Mouse (Mus musculus): Measurements from ENCODE around the gene Pigm.

DNA sequence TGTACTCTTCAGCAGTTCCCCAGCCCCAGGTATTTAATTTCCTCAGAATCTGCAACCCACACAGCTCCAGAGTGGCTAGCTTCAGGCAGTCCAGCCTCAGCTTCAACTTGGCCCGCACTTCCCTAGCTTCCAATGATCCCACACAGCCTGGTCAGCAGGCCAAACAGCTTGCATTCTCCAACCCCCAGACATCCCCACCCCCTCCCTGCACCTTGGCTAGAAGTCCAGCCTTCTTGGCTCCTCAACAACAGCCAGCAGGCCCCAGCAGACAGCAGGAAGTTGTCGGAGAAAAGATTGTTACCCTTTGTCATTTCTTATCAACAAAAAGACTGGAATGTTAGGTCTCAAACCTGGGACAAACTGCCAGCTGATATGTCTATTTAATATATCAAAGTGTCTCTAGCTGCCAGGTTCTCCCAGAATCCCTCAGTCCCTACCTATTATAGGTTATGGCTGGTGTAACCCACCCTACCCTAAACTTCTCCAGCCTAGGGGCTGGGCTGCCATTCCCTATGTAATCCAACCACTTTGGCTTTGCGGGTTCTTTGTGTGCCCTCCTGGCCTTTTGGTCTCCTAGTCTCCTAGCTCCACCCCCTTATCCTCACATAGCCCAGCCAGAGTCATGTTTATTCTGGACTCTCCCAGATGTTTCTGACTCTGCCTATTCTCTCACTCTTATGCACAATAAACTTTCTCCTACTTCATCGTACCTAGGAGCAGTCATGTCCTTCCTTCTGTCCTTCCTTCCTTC, 55.7 kb downstream of the Pigm start:
- no peak for TF ChIP-seq POLR2A (IDR thresholded peaks at IDR 0.05; ENCODE audit: borderline replicate concordance, insufficient read depth, low read length)
- TF ChIP-seq CTCF (IDR thresholded peaks at IDR 0.05; ENCODE audit: borderline replicate concordance, insufficient read depth, low read depth, low read length) = no peak

Data from cerebellum, adult 2 months (tissue).